Mouse (Mus musculus): ENCODE results near the gene Dtnb. TPM values are rescaled to one million over a fixed set of nuclear protein-coding genes. Genes with fewer than 3 reads are reported as not detected.

Dtnb gene
- total and polyA plus RNA-seq, 3 experiments: 0.38 to 13.1 TPM; not detected in 1

- no peaks in the 10 kb centered on the region for H3K36me3 ChIP-seq (replicated peaks)
- DNase-seq (ENCODE audit: low spot score): no peak
- ATAC-seq (ENCODE audit: extremely low read depth, insufficient number of reproducible peaks, low FRiP score, poor library complexity, severe bottlenecking): no peak
- TF ChIP-seq CTCF (IDR thresholded peaks at IDR 0.05; ENCODE audit: low read depth, low read length): no peak
- TF ChIP-seq POLR2AphosphoS5 (IDR thresholded peaks at IDR 0.05; ENCODE audit: insufficient replicate concordance, low read depth, low read length): no peak
- TF ChIP-seq GATA1 (IDR thresholded peaks at IDR 0.05; ENCODE audit: borderline replicate concordance, low read length): no peak
- no peak for TF ChIP-seq TAL1 (conservative IDR thresholded peaks at IDR 0.05; ENCODE audit: low read depth, low read length)
- no peak for TF ChIP-seq GATA2 (IDR thresholded peaks at IDR 0.05; ENCODE audit: borderline replicate concordance, low read depth, low read length)
- H3K4me1 ChIP-seq (ENCODE audit: insufficient read depth, low read depth, low read length): no peaks in the 10 kb centered on the region
- H3K27me3 ChIP-seq (ENCODE audit: insufficient read depth, low read length): peaks cover 3% of the 10 kb centered on the region; the same call in 1 of the 2 replicates
- peaks cover 26% of the 10 kb centered on the region for H3K9me3 ChIP-seq (replicated peaks)
- no peak overlapping the region for H3K4me3 ChIP-seq (ENCODE audit: low read depth, low read length)
Measured at GRCm38 (mm10) chr12:3808396-3808981, 236.3 kb downstream of the Dtnb start.

- DNase-seq (ENCODE audit: low spot score) (no peak), ATAC-seq (ENCODE audit: extremely low read depth, insufficient number of reproducible peaks, low FRiP score, poor library complexity, severe bottlenecking) (no peak)
- Histone ChIP-seq H3K9me3 (replicated peaks) (peaks cover 26% of the 10 kb centered on the region), H3K4me3 (ENCODE audit: low read depth, low read length) (no peak overlapping the region), H3K36me3 (replicated peaks) (no peaks in the 10 kb centered on the region), H3K27me3 (ENCODE audit: insufficient read depth, low read length) (peaks cover 3% of the 10 kb centered on the region; the same call in 1 of the 2 replicates), H3K4me1 (ENCODE audit: insufficient read depth, low read depth, low read length) (no peaks in the 10 kb centered on the region)
- TF ChIP-seq POLR2AphosphoS5 (IDR thresholded peaks at IDR 0.05; ENCODE audit: insufficient replicate concordance, low read depth, low read length) (no peak), GATA1 (IDR thresholded peaks at IDR 0.05; ENCODE audit: borderline replicate concordance, low read length) (no peak), TAL1 (conservative IDR thresholded peaks at IDR 0.05; ENCODE audit: low read depth, low read length) (no peak), CTCF (IDR thresholded peaks at IDR 0.05; ENCODE audit: low read depth, low read length) (no peak), GATA2 (IDR thresholded peaks at IDR 0.05; ENCODE audit: borderline replicate concordance, low read depth, low read length) (no peak)
Measured at GRCm38 (mm10) chr12:3809520-3810180, 237.5 kb downstream of the Dtnb start.

GRCm38 (mm10) chr12:3810455-3810854, 238.3 kb downstream of the Dtnb start:
- ATAC-seq (ENCODE audit: extremely low read depth, insufficient number of reproducible peaks, low FRiP score, poor library complexity, severe bottlenecking) (no peak), DNase-seq (ENCODE audit: low spot score) (no peak)
- no peak overlapping the region for H3K4me3 ChIP-seq (ENCODE audit: low read depth, low read length)
- H3K36me3 ChIP-seq (replicated peaks): no peaks in the 10 kb centered on the region
- no peak for TF ChIP-seq GATA1 (IDR thresholded peaks at IDR 0.05; ENCODE audit: borderline replicate concordance, low read length)
- no peak for TF ChIP-seq GATA2 (IDR thresholded peaks at IDR 0.05; ENCODE audit: borderline replicate concordance, low read depth, low read length)
- no peak for TF ChIP-seq CTCF (IDR thresholded peaks at IDR 0.05; ENCODE audit: low read depth, low read length)
- TF ChIP-seq TAL1 (conservative IDR thresholded peaks at IDR 0.05; ENCODE audit: low read depth, low read length): no peak
- TF ChIP-seq POLR2AphosphoS5 (IDR thresholded peaks at IDR 0.05; ENCODE audit: insufficient replicate concordance, low read depth, low read length): no peak
- H3K27me3 ChIP-seq (ENCODE audit: insufficient read depth, low read length): peaks cover 3% of the 10 kb centered on the region; the same call in 1 of the 2 replicates
- no peaks in the 10 kb centered on the region for H3K4me1 ChIP-seq (ENCODE audit: insufficient read depth, low read depth, low read length)
- peaks cover 26% of the 10 kb centered on the region for H3K9me3 ChIP-seq (replicated peaks)

GRCm38 (mm10) chr12:3811596-3811995, 239.4 kb downstream of the Dtnb start:
- H3K27me3 ChIP-seq (ENCODE audit: insufficient read depth, low read length): peaks cover 3% of the 10 kb centered on the region; the same call in 1 of the 2 replicates
- no peak for DNase-seq (ENCODE audit: low spot score)
- ATAC-seq (ENCODE audit: extremely low read depth, insufficient number of reproducible peaks, low FRiP score, poor library complexity, severe bottlenecking): no peak
- no peaks in the 10 kb centered on the region for H3K36me3 ChIP-seq (replicated peaks)
- peaks cover 17% of the 10 kb centered on the region for H3K9me3 ChIP-seq (replicated peaks)
- no peaks in the 10 kb centered on the region for H3K4me1 ChIP-seq (ENCODE audit: insufficient read depth, low read depth, low read length)
- no peak overlapping the region for H3K4me3 ChIP-seq (ENCODE audit: low read depth, low read length)
- TF ChIP-seq POLR2AphosphoS5 (IDR thresholded peaks at IDR 0.05; ENCODE audit: insufficient replicate concordance, low read depth, low read length) (no peak), GATA2 (IDR thresholded peaks at IDR 0.05; ENCODE audit: borderline replicate concordance, low read depth, low read length) (no peak), CTCF (IDR thresholded peaks at IDR 0.05; ENCODE audit: low read depth, low read length) (no peak), GATA1 (IDR thresholded peaks at IDR 0.05; ENCODE audit: borderline replicate concordance, low read length) (no peak), TAL1 (conservative IDR thresholded peaks at IDR 0.05; ENCODE audit: low read depth, low read length) (no peak)

GRCm38 (mm10) chr12:3812251-3812650, 240.1 kb downstream of the Dtnb start:
- H3K36me3 ChIP-seq (replicated peaks): no peaks in the 10 kb centered on the region
- H3K9me3 ChIP-seq (replicated peaks): peaks cover 13% of the 10 kb centered on the region
- no peak overlapping the region for H3K4me3 ChIP-seq (ENCODE audit: low read depth, low read length)
- ATAC-seq (ENCODE audit: extremely low read depth, insufficient number of reproducible peaks, low FRiP score, poor library complexity, severe bottlenecking) (no peak), DNase-seq (ENCODE audit: low spot score) (no peak)
- H3K27me3 ChIP-seq (ENCODE audit: insufficient read depth, low read length): peaks cover 3% of the 10 kb centered on the region; the same call in 1 of the 2 replicates
- H3K4me1 ChIP-seq (ENCODE audit: insufficient read depth, low read depth, low read length): no peaks in the 10 kb centered on the region
- no peak for TF ChIP-seq POLR2AphosphoS5 (IDR thresholded peaks at IDR 0.05; ENCODE audit: insufficient replicate concordance, low read depth, low read length)
- TF ChIP-seq TAL1 (conservative IDR thresholded peaks at IDR 0.05; ENCODE audit: low read depth, low read length): no peak
- TF ChIP-seq GATA1 (IDR thresholded peaks at IDR 0.05; ENCODE audit: borderline replicate concordance, low read length): no peak
- TF ChIP-seq CTCF (IDR thresholded peaks at IDR 0.05; ENCODE audit: low read depth, low read length): no peak
- no peak for TF ChIP-seq GATA2 (IDR thresholded peaks at IDR 0.05; ENCODE audit: borderline replicate concordance, low read depth, low read length)

- no peaks in the 10 kb centered on the region for H3K4me1 ChIP-seq (ENCODE audit: insufficient read depth, low read depth, low read length)
- H3K9me3 ChIP-seq (replicated peaks): peaks cover 7% of the 10 kb centered on the region
- no peak for TF ChIP-seq GATA1 (IDR thresholded peaks at IDR 0.05; ENCODE audit: borderline replicate concordance, low read length)
- no peak for TF ChIP-seq GATA2 (IDR thresholded peaks at IDR 0.05; ENCODE audit: borderline replicate concordance, low read depth, low read length)
- TF ChIP-seq TAL1 (conservative IDR thresholded peaks at IDR 0.05; ENCODE audit: low read depth, low read length): no peak
- TF ChIP-seq POLR2AphosphoS5 (IDR thresholded peaks at IDR 0.05; ENCODE audit: insufficient replicate concordance, low read depth, low read length): no peak
- no peak for TF ChIP-seq CTCF (IDR thresholded peaks at IDR 0.05; ENCODE audit: low read depth, low read length)
- peaks cover 3% of the 10 kb centered on the region; the same call in 1 of the 2 replicates for H3K27me3 ChIP-seq (ENCODE audit: insufficient read depth, low read length)
- no peaks in the 10 kb centered on the region for H3K36me3 ChIP-seq (replicated peaks)
- ATAC-seq (ENCODE audit: extremely low read depth, insufficient number of reproducible peaks, low FRiP score, poor library complexity, severe bottlenecking) (no peak), DNase-seq (ENCODE audit: low spot score) (no peak)
- no peak overlapping the region for H3K4me3 ChIP-seq (ENCODE audit: low read depth, low read length)
Measured at GRCm38 (mm10) chr12:3813138-3813537, 241.0 kb downstream of the Dtnb start.
